In genomic region chr11:85844144-85844965, GRCm38 (mm10) we compare ENCODE assay signal across 8 mouse cellular contexts. TPM values are rescaled to one million over a fixed set of nuclear protein-coding genes. Genes with fewer than 3 reads are reported as not detected.
DNase-seq lines count a peak whose midpoint lies in the region; ATAC-seq lines count a peak whose summit lies in the region.

No protein-coding gene starts in this region.

- peaks cover 13% of the 10 kb centered on the region for H3K4me1 ChIP-seq in hindbrain, embryonic 14.5 days (replicated peaks; ENCODE audit: control insufficient read depth, insufficient read depth, low read length)

- no peaks in the 10 kb centered on the region for H3K9me3 ChIP-seq in hindbrain, embryonic 14.5 days (ENCODE audit: control insufficient read depth, low read length)

- 0 out of 2 replicates have a peak, but pooled peaks have one; percentile 31 for ATAC-seq in hindbrain, embryonic 14.5 days (ENCODE audit: low FRiP score)

- H3K9ac ChIP-seq in hindbrain, embryonic 14.5 days = peak overlapping the region; percentile 29

- H3K27me3 ChIP-seq in hindbrain, embryonic 14.5 days (ENCODE audit: control insufficient read depth, insufficient read depth, low read length) = peaks cover 66% of the 10 kb centered on the region

- no peak overlapping the region for H3K27ac ChIP-seq in hindbrain, embryonic 14.5 days

- H3K4me3 ChIP-seq in hindbrain, embryonic 14.5 days (replicated peaks; ENCODE audit: low read length) = peak overlapping the region; percentile 27

- no peaks in the 10 kb centered on the region for H3K36me3 ChIP-seq in hindbrain, embryonic 14.5 days (replicated peaks; ENCODE audit: control insufficient read depth, insufficient read depth)

- peak overlapping the region; percentile 61 for H3K4me2 ChIP-seq in hindbrain, embryonic 14.5 days (replicated peaks)

- WGBS in hindbrain, embryonic 14.5 days = under 1% methylated on average over 54 of the region's 54 CpGs

- DNase-seq in R1 (ENCODE audit: low read depth, low spot score) = peak; percentile 85
- DNase-seq in cerebellum, postnatal 36 days = peak; percentile 78
- peak; percentile 71 to 75 for DNase-seq in frontal cortex, postnatal 36 days (ENCODE audit: low spot score in 2 of 2)
- peak; percentile 78 for DNase-seq in hindbrain, embryonic 14.5 days (ENCODE audit: low spot score)
- peak; percentile 74 to 76 for DNase-seq in layer of hippocampus, postnatal 36 days
- peak; percentile 93 for DNase-seq in lung, postnatal 36 days
- peak; percentile 71 for DNase-seq in retina, postnatal 7 days (ENCODE audit: low read depth, low spot score)
- peak; percentile 88 for DNase-seq in thymus, postnatal 4 days

RNA-seq across cellular contexts. Expression of gene Gm11444, which starts 5.8 kb away (rescaled TPM):
- polyA plus RNA-seq in hindbrain, embryonic 14.5 days (2014; fragmentation: Nextera tagmentation; extraction: Ambion mirVana) = not detected in 2 replicates
- total RNA-seq in layer of hippocampus, postnatal 36 days (2021) = not detected

RNA-seq across cellular contexts. Expression of gene Tbx2, which starts 12.0 kb away (rescaled TPM):
- polyA plus RNA-seq in hindbrain, embryonic 14.5 days (2014; fragmentation: Nextera tagmentation; extraction: Ambion mirVana) = 2.3 and 2.8 TPM in 2 replicates
- 1 to 10 TPM; 1.2 to 1.4 TPM for total RNA-seq in layer of hippocampus, postnatal 36 days (2021)

RNA-seq across cellular contexts. Expression of gene Tbx4, which starts 41.9 kb away (rescaled TPM):
- polyA plus RNA-seq in hindbrain, embryonic 14.5 days (2014; fragmentation: Nextera tagmentation; extraction: Ambion mirVana) = 0.23 and 0.25 TPM in 2 replicates
- total RNA-seq in layer of hippocampus, postnatal 36 days (2021) = under 1 TPM; 0.20 to 0.22 TPM
